Mouse (Mus musculus) adrenal gland, adult 18-20 months (tissue): ENCODE results near the gene H2-T22. TPM values are rescaled to one million over a fixed set of nuclear protein-coding genes. Genes with fewer than 3 reads are reported as not detected.

Experiments used
- DNase-seq, 2 experiments: peaks; one replicate each; pipeline ENCODE4 v3.0.0; 2021 to 2022; ENCODE audit warnings: low spot score in 2 of 2
- total RNA-seq, 2 experiments: library from RNA; stranded (reverse); gene quantifications; 1 replicate in 1 of 2; 2 replicates in 1 of 2; pipeline ENCODE4 v1.2.3; 2021

Gene H2-T22
- total RNA-seq, 2 experiments from 2014 or later: 33.0 to 61.5 TPM

- no peak for DNase-seq
These were observed 42.2 kb downstream of the H2-T22 start for GRCm38 (mm10) chr17:36000349-36000748.

DNA sequence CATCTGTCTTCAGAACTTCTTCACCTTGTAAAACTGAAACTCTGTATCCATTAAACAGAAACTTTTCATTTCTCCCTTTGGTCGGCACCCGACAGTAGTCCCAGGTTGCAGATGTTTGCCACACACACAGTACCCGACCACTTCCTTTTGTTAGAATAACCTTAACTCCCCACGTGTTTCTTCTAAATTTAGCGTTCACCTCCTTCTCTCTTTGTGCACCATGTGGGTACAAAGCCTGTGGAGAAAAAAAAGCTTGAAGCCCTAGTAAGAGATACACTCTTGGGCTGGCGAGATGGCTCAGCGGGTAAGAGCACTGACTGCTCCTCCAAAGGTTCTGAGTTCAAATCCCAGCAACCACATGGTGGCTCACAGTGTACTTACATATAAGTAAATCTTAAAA is 43.2 kb downstream of the H2-T22 start:
- no peak for DNase-seq

DNA sequence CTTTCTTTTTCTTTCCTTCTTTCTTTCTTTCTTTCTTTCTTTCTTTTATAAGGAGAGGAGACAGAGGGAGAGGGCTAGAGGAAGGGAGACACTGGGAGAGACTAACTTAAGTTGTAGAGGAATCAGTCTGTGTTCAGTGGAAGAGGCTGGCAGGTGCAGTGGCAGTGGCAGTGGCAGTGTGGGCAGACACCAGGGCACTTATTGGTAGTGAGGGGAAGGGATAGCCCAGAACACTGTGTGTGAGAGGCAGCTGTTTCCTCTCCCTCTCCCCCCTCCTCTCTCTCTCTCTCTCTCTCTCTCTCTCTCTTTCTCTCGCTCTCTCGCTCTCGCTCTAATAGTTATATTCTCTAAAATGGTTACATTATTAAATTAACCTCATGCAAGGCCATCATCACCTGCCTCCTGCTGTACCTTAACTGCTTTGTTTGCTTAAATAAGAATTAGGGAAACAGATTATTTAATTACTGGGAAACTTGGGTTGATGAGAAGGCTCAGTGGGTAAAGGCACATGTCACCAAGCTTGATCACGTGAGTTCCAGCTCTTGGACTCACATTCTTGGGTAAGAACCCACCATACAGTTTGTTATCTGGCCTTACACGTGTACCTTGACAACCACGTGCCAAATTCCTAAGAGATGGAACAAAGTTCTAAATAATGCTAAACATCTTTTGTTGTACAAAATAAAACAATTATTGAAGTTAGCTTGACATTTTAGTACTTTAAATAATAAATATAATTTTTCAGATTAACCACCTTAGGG is 43.8 kb downstream of the H2-T22 start:
- no peak for DNase-seq

DNA sequence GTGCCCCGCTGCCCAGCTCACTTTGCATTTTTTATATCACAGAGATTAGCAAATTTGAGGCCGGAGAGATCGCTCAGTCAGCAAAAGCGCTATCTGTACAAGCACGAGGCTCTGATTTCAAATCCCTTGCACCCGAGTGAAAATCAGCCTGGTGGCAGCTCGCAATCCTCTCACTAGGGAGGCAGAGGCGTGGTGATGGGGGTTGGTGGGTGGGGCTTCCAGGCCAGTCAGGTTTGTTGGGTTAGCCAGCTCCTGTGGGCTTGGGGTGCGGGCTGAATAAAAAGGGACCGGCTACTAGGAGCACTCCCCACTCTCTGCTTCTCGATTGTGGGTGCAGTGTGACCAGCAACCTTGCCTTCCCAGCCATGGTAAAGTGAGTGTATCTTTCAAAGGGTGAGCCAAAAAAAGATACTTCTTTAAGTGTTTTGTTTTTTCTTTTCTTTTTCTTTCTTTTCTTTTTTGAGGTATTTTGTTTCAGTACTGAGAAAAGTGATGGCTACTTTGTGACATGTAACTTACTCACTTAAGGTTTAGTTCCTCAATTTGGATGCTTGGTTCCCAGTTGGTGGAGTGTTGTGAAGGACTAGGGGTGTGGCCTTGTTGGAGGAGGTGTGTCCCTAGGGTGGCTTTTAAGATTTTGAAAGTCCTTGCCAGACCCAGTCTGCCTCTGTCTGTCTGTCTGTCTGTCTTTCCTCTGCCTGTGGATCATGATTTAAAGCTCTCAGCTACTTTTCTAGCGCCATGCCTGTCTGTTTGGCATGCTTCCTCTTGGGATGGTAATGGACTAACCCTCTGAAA is 44.6 kb downstream of the H2-T22 start:
- DNase-seq: no peak

GRCm38 (mm10) chr17:35996949-35997348 is 45.6 kb downstream of the H2-T22 start:
- peak; percentile 96 to 97 for DNase-seq

DNA sequence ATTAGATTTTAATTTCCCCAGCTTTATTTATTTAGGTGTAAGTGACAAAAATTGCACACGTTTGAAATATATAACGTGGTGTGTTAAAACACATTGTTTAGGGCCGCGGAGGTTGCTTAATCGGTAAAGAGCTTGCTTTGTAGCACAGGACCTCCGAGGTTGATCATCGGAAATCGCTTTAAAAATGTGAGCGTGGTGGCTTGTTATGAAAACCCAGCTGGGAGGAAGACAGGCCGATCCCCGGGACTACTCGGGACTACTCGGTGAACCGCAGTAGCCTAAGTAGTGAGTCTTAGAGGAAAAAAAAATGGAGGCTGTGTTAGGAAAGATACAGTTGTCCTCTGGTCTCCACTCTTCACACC is 47.7 kb downstream of the H2-T22 start:
- no peak for DNase-seq

DNA sequence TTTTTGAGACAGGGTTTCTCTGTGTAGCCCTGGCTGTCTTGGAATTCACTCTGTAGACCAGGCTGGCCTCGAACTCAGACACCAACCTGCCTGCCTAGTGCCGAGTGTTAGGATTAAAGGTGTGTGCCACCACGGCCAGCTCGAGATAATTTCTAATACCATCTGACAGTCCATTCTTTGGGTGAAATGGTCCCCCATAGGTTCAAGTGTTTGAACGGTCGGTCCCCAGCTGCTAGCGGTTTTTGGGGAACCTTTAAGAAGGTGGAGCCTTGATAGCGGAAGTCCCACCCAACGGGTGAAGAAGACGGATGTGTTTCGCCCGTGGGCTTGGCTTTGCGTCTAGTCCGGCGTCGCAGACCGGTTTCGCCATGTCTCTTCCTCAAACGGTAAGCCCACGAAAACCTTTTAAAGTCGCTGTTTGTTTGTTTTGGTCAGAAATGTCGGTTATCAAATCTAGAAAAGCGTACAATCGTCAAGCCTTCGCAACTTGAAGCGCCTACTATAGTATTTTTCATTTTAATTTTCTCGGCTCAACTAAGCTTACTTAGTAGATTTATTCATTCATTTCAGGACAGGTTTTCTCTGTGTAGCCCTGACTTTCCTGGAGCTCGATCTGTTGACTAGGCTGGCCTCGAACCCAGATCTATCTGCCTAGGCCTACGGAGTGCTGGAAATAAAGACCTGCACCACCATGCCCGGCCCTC is 48.2 kb downstream of the H2-T22 start:
- peak; percentile 71 for DNase-seq

GRCm38 (mm10) chr17:35993675-35994074 is 48.9 kb downstream of the H2-T22 start:
- peak; percentile 77 to 85 for DNase-seq

- no peak for DNase-seq
These were observed 50.8 kb downstream of the H2-T22 start for GRCm38 (mm10) chr17:35991781-35992180.

Other genes starting within 250 kb of the H2-T22 start
- 10 to 100 TPM in 1 of 2 experiments, 1 to 10 TPM in 1; 7.9 to 19.0 TPM for gene Ier3, start 221.1 kb downstream of the H2-T22 start, total RNA-seq
- gene Flot1, start 219.5 kb downstream of the H2-T22 start, total RNA-seq: 10 to 100 TPM; 62.9 to 71.2 TPM
- gene Tubb5, start 204.4 kb downstream of the H2-T22 start, total RNA-seq: 100 to 1,000 TPM; 134 to 185 TPM
- gene Mdc1, start 201.2 kb downstream of the H2-T22 start, total RNA-seq: 10 to 100 TPM; 11.5 to 16.7 TPM
- gene Nrm, start 181.4 kb downstream of the H2-T22 start, total RNA-seq: 1 to 10 TPM; 2.3 TPM
- gene Ppp1r18, start 177.2 kb downstream of the H2-T22 start, total RNA-seq: 10 to 100 TPM; 35.3 to 41.0 TPM
- 10 to 100 TPM; 43.3 to 48.3 TPM for gene Dhx16, start 162.9 kb downstream of the H2-T22 start, total RNA-seq
- gene 2310061I04Rik, start 145.3 kb downstream of the H2-T22 start, total RNA-seq: 10 to 100 TPM; 49.5 to 53.8 TPM
- gene Atat1, start 132.7 kb downstream of the H2-T22 start, total RNA-seq: 10 to 100 TPM; 43.9 to 44.5 TPM
- 100 to 1,000 TPM in 1 of 2 experiments, 10 to 100 TPM in 1; 93.5 to 102 TPM for gene Mrps18b, start 126.4 kb downstream of the H2-T22 start, total RNA-seq
- 10 to 100 TPM; 63.7 to 98.8 TPM for gene Ppp1r10, start 126.3 kb downstream of the H2-T22 start, total RNA-seq
- 10 to 100 TPM; 80.0 to 95.8 TPM for gene Abcf1, start 73.0 kb downstream of the H2-T22 start, total RNA-seq
- gene Gnl1, start 62.9 kb downstream of the H2-T22 start, total RNA-seq: 10 to 100 TPM; 47.9 to 55.9 TPM
- gene Prr3, start 62.5 kb downstream of the H2-T22 start, total RNA-seq: 10 to 100 TPM; 17.5 to 22.8 TPM
- gene H2-T24, start 22.2 kb downstream of the H2-T22 start, total RNA-seq: 1 to 10 TPM; 7.5 to 8.1 TPM
- 100 to 1,000 TPM in 1 of 2 experiments, 10 to 100 TPM in 1; 68.0 to 139 TPM for gene H2-T23, start 9.9 kb downstream of the H2-T22 start, total RNA-seq
- gene Gm6034, start 214 bp upstream of the H2-T22 start, total RNA-seq: not detected
- gene Gm11127, start 15.6 kb upstream of the H2-T22 start, total RNA-seq: 10 to 100 TPM in 1 of 2 experiments, 1 to 10 TPM in 1; 7.0 to 18.8 TPM
- gene Gm19684, start 78.9 kb upstream of the H2-T22 start, total RNA-seq: under 1 TPM in 1 of 2 experiments, not detected in 1; 0.77 TPM
- gene Gm7030, start 86.7 kb upstream of the H2-T22 start, total RNA-seq: under 1 TPM; 0.53 to 0.67 TPM
- gene Gm8909, start 125.8 kb upstream of the H2-T22 start, total RNA-seq: under 1 TPM in 1 of 2 experiments, not detected in 1; 0.90 TPM
- gene H2-T3, start 147.5 kb upstream of the H2-T22 start, total RNA-seq: not detected
- 10 to 100 TPM; 38.5 to 39.4 TPM for gene Rpp21, start 215.3 kb upstream of the H2-T22 start, total RNA-seq
- gene Trim39, start 229.5 kb upstream of the H2-T22 start, total RNA-seq: 10 to 100 TPM; 21.3 to 21.5 TPM
- gene H2-M10.2, start 243.7 kb upstream of the H2-T22 start, total RNA-seq: not detected